Mouse (Mus musculus) forebrain, embryonic 13.5 days (tissue): ENCODE measurements around the gene Tmed4. TPM values are rescaled to one million over a fixed set of nuclear protein-coding genes. Genes with fewer than 3 reads are reported as not detected.
A peak's percentile ranks its signal among the peaks of the same experiment; 100 is the strongest.

Experiments used
- ATAC-seq: fragments of 200-750 bp; cut with Nextera tagmentation; 2 replicates; pipeline ENCODE4 v1.8.0; 2017
- H3K27ac ChIP-seq: fragments of 300-500 bp; sonication (generic); 2 replicates; pipeline ENCODE4 v1.5.1; 2015; ENCODE audit warnings: inconsistent platforms, mild to moderate bottlenecking, moderate library complexity
- H3K27me3 ChIP-seq: fragments of 300-500 bp; sonication (generic); 2 replicates; pipeline ENCODE4 v1.6.1; 2015; ENCODE audit warnings: mild to moderate bottlenecking, inconsistent platforms
- H3K36me3 ChIP-seq: fragments of 300-500 bp; sonication (generic); 2 replicates; pipeline ENCODE4 v1.6.1; 2015; ENCODE audit warnings: mild to moderate bottlenecking, inconsistent platforms; ENCODE audit not compliant: poor library complexity, severe bottlenecking
- H3K4me1 ChIP-seq: fragments of 300-500 bp; sonication (generic); 2 replicates; pipeline ENCODE4 v1.6.1; 2015; ENCODE audit warnings: inconsistent platforms
- H3K4me2 ChIP-seq: fragments of 300-500 bp; sonication (generic); 2 replicates; pipeline ENCODE4 v1.6.1; 2015; ENCODE audit warnings: inconsistent platforms, mild to moderate bottlenecking, moderate library complexity
- H3K4me3 ChIP-seq: fragments of 300-500 bp; sonication (generic); 2 replicates; pipeline ENCODE4 v1.5.1; 2015; ENCODE audit warnings: mild to moderate bottlenecking, inconsistent platforms
- H3K9ac ChIP-seq: fragments of 300-500 bp; sonication (generic); 2 replicates; pipeline ENCODE4 v1.6.1; 2015; ENCODE audit warnings: mild to moderate bottlenecking, inconsistent platforms
- H3K9me3 ChIP-seq: fragments of 300-500 bp; sonication (generic); replicated peaks from 2 replicates; pipeline ENCODE4 v1.6.1; 2016; ENCODE audit warnings: inconsistent platforms
- WGBS: fragments of 180-500 bp; shearing (Covaris S2); methylation state at CpG from one replicate; pipeline ENCODE4 v1.1.7; 2015; 5-methylcytosine and 5-hydroxymethylcytosine counted together
- polyA plus RNA-seq: library from polyadenylated mRNA; unstranded; fragments of >200 nt; fragmentation: Nextera tagmentation; extraction: Ambion mirVana; gene quantifications from 2 replicates; pipeline ENCODE4 v1.2.1, GENCODE M21; 2015

The Tmed4 gene
- polyA plus RNA-seq, 1 experiment from 2014 or later: 154 TPM

- no peaks in the 10 kb centered on the region for H3K27me3 ChIP-seq
- no peak overlapping the region for H3K4me3 ChIP-seq
- H3K4me1 ChIP-seq: peaks cover 12% of the 10 kb centered on the region
- no peak overlapping the region for H3K9ac ChIP-seq
- peaks cover 26% of the 10 kb centered on the region for H3K36me3 ChIP-seq
- ATAC-seq: no peak
- H3K27ac ChIP-seq: no peak overlapping the region
- no peaks in the 10 kb centered on the region for H3K9me3 ChIP-seq
- 93% methylated on average over 4 of the region's 4 CpGs for WGBS
- H3K4me2 ChIP-seq: no peak overlapping the region
Observed at GRCm38 (mm10) chr11:6294632-6295031, 20.0 kb upstream of the Tmed4 start.

DNA sequence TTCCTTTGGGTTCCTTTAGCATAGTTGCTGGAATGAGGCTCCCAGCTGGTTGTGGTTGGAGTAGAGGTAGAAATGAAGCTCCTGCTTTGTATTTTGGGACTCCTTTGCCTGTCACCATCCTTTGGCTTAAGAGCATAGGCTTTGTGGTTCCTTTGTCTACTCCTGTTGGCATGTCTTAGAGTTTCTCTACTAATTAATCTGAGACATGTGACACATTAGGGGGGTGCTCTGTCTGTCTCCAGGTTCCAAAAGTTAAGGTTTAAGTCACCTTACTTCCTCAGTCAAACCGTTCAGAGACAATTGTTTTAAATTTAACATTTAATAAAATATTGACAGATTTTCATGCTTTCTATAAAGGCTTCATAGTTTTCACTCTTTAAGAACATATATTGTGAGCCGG is 18.9 kb upstream of the Tmed4 start:
- Histone ChIP-seq H3K36me3 (peaks cover 18% of the 10 kb centered on the region), H3K9ac (no peak overlapping the region), H3K4me1 (peaks cover 12% of the 10 kb centered on the region), H3K9me3 (no peaks in the 10 kb centered on the region), H3K4me3 (no peak overlapping the region), H3K27me3 (no peaks in the 10 kb centered on the region), H3K4me2 (no peak overlapping the region), H3K27ac (no peak overlapping the region)
- WGBS: 96% methylated on average over 2 of the region's 2 CpGs
- no peak for ATAC-seq

- Histone ChIP-seq H3K4me3 (no peak overlapping the region; the same call in 1 of the 2 replicates), H3K36me3 (peaks cover 11% of the 10 kb centered on the region), H3K27ac (no peak overlapping the region), H3K4me2 (peak overlapping the region; percentile 75), H3K9me3 (no peaks in the 10 kb centered on the region), H3K4me1 (peaks cover 12% of the 10 kb centered on the region), H3K27me3 (no peaks in the 10 kb centered on the region), H3K9ac (no peak overlapping the region)
- no peak for ATAC-seq
- WGBS: 92% methylated on average over 4 of the region's 4 CpGs
Observed at GRCm38 (mm10) chr11:6292988-6293349, 18.3 kb upstream of the Tmed4 start.

- peaks cover 12% of the 10 kb centered on the region for H3K4me1 ChIP-seq
- H3K27ac ChIP-seq: peak overlapping the region; percentile 85
- H3K9me3 ChIP-seq: no peaks in the 10 kb centered on the region
- peak overlapping the region; percentile 72 for H3K4me3 ChIP-seq
- no peaks in the 10 kb centered on the region for H3K27me3 ChIP-seq
- WGBS: 19% methylated on average over 30 of the region's 33 CpGs
- H3K36me3 ChIP-seq: peaks cover 5% of the 10 kb centered on the region
- peak overlapping the region; percentile 75 for H3K4me2 ChIP-seq
- ATAC-seq: peak; percentile 63; the same call in 1 of the 2 replicates
- H3K9ac ChIP-seq: peak overlapping the region; percentile 75
Observed at GRCm38 (mm10) chr11:6292116-6292987, 17.7 kb upstream of the Tmed4 start.

GRCm38 (mm10) chr11:6291401-6292115 is 16.9 kb upstream of the Tmed4 start, which contains the start of gene Ogdh:
TSS of gene Ogdh (plus strand) at chr11:6291633.
- Histone ChIP-seq H3K4me1 (peaks cover 12% of the 10 kb centered on the region), H3K27me3 (no peaks in the 10 kb centered on the region), H3K4me2 (peak within 1 kb of the TSS; percentile 75), H3K4me3 (peak within 1 kb of the TSS; percentile 72), H3K9me3 (no peaks in the 10 kb centered on the region), H3K9ac (peak within 1 kb of the TSS; percentile 75), H3K36me3 (no peaks in the 10 kb centered on the region), H3K27ac (peak within 1 kb of the TSS; percentile 85)
- peak; percentile 98 for ATAC-seq
- WGBS: 0% methylated on average over 58 of the region's 77 CpGs

GRCm38 (mm10) chr11:6290883-6291282 is 16.2 kb upstream of the Tmed4 start:
- H3K4me1 ChIP-seq: peaks cover 12% of the 10 kb centered on the region
- no peaks in the 10 kb centered on the region for H3K27me3 ChIP-seq
- H3K4me2 ChIP-seq: peak overlapping the region; percentile 75
- no peaks in the 10 kb centered on the region for H3K36me3 ChIP-seq
- no peak for ATAC-seq
- H3K9ac ChIP-seq: peak overlapping the region; percentile 75
- H3K4me3 ChIP-seq: peak overlapping the region; percentile 72
- WGBS: 24% methylated on average over 3 of the region's 3 CpGs
- no peak overlapping the region for H3K27ac ChIP-seq
- no peaks in the 10 kb centered on the region for H3K9me3 ChIP-seq

DNA sequence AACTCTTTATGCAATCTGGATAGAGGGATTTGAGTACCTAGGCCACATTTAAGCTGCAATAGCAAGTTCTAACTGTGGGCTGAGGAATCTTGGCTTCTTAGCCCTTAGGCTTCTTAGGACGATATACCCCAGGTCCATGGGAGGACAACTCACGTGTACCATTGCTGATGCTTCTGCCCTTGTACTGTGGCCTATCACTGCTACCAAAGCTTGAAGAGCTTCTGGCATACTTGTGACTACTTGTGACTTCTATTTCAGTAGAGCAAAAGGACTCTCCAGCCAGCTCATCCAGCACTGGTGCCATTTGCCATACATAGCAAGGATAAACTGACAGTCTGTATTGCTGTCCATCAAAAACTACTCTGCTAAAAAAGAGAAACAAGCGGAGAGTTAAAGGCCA is 15.5 kb upstream of the Tmed4 start:
- WGBS: 92% methylated on average over 3 of the region's 3 CpGs
- Histone ChIP-seq H3K4me2 (no peak overlapping the region), H3K9me3 (no peaks in the 10 kb centered on the region), H3K4me3 (no peak overlapping the region), H3K4me1 (peaks cover 12% of the 10 kb centered on the region), H3K9ac (no peak overlapping the region), H3K27ac (no peak overlapping the region), H3K36me3 (no peaks in the 10 kb centered on the region), H3K27me3 (no peaks in the 10 kb centered on the region)
- no peak for ATAC-seq

DNA sequence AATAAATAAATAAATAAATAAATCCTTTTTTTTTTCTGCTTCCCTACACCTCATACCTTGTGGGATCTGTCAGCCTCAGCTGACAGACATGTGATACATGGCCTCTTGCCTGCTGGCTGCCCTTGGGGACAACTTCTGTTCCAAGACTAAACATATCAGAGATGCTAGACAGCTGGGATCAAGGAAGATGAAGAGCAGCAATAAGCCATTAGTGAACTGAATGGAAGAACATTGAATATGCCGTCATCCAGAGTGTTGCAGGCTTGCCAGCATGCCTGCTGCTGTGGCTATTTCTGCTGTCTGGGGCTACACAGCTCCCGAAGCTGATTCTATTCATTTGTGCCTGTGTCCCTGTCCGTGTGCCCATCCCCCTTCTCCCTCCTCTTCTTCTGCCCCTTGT is 8.3 kb upstream of the Tmed4 start:
- no peak for ATAC-seq
- H3K9me3 ChIP-seq: peaks cover 6% of the 10 kb centered on the region
- H3K4me1 ChIP-seq: no peaks in the 10 kb centered on the region
- 74% methylated on average over 3 of the region's 3 CpGs for WGBS
- H3K9ac ChIP-seq: no peak overlapping the region
- H3K27ac ChIP-seq: no peak overlapping the region
- no peaks in the 10 kb centered on the region for H3K36me3 ChIP-seq
- no peak overlapping the region for H3K4me3 ChIP-seq
- H3K27me3 ChIP-seq: no peaks in the 10 kb centered on the region
- H3K4me2 ChIP-seq: no peak overlapping the region

GRCm38 (mm10) chr11:6276466-6276865 is 1.8 kb upstream of the Tmed4 start:
- peaks cover 18% of the 10 kb centered on the region for H3K36me3 ChIP-seq
- H3K9ac ChIP-seq: no peak overlapping the region
- no peak overlapping the region for H3K4me2 ChIP-seq
- peaks cover 30% of the 10 kb centered on the region for H3K4me1 ChIP-seq
- H3K9me3 ChIP-seq: peaks cover 6% of the 10 kb centered on the region
- no peak overlapping the region for H3K27ac ChIP-seq
- ATAC-seq: no peak
- no peaks in the 10 kb centered on the region for H3K27me3 ChIP-seq
- H3K4me3 ChIP-seq: no peak overlapping the region
- 82% methylated on average over 3 of the region's 3 CpGs for WGBS

- Histone ChIP-seq H3K36me3 (peaks cover 30% of the 10 kb centered on the region), H3K27ac (peak overlapping the region; percentile 87), H3K9ac (peak overlapping the region; percentile 98), H3K4me2 (peak overlapping the region; percentile 89), H3K4me3 (peak overlapping the region; percentile 97), H3K27me3 (no peaks in the 10 kb centered on the region), H3K9me3 (peaks cover 3% of the 10 kb centered on the region), H3K4me1 (peaks cover 30% of the 10 kb centered on the region)
- WGBS: 25% methylated on average over 7 of the region's 7 CpGs
- ATAC-seq: no peak; the same call in none of the 2 replicates
Observed at GRCm38 (mm10) chr11:6275094-6275484, 419 bp upstream of the Tmed4 start.

DNA sequence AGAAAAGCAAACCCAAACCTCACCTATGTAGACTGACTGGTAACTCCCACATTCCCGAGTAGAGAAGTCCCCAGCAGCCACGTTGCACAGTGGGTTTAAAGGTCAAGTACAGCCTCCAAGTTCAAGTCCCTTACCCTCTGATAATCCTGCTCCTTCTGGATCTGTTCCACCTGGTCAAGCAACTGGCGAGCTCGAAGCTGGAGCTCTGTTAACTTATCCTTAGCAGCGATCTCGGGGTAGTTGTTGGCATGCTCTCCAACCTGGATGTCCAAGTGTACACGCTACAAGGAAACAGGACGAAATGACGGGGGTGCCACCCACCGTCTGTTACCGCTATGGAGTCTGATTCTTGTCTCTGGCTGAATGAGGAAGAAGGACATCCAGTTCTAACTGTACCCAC is 1.1 kb downstream of the Tmed4 start:
- Histone ChIP-seq H3K27me3 (no peaks in the 10 kb centered on the region), H3K27ac (no peak overlapping the region)
- 70% methylated on average over 11 of the region's 11 CpGs for WGBS

More for the DNA sequence above, 1.1 kb downstream of the Tmed4 start:
- Histone ChIP-seq H3K36me3 (peaks cover 37% of the 10 kb centered on the region), H3K9me3 (no peaks in the 10 kb centered on the region), H3K9ac (peak overlapping the region; percentile 98), H3K4me1 (peaks cover 33% of the 10 kb centered on the region), H3K4me3 (peak overlapping the region; percentile 97), H3K4me2 (peak overlapping the region; percentile 89)
- no peak for ATAC-seq
